Mouse (Mus musculus): ENCODE measurements around the gene Pde5a.

Pde5a gene

DNA sequence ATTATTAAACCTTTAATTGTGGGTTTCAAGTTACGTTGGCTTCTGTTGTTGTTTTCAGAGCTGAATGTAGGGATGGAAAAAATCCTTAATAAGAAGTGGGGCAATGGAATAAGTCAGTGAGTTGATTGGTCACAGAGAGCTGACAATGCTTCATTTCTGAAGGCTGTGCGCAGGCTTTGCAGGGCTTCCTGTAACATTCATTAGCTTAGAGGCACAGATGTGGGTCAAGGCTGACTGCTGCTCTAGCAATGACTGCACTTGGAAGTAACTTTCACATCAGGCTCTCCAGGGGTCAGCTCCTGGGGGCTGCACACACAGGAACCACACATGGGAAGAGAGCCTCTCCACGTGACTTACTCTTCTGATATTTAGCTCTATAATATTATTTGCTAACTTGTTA, 5.1 kb downstream of the Pde5a start:
- no peak for TF ChIP-seq GATA4 (IDR thresholded peaks at IDR 0.05; ENCODE audit: insufficient replicate concordance, low read length)

DNA sequence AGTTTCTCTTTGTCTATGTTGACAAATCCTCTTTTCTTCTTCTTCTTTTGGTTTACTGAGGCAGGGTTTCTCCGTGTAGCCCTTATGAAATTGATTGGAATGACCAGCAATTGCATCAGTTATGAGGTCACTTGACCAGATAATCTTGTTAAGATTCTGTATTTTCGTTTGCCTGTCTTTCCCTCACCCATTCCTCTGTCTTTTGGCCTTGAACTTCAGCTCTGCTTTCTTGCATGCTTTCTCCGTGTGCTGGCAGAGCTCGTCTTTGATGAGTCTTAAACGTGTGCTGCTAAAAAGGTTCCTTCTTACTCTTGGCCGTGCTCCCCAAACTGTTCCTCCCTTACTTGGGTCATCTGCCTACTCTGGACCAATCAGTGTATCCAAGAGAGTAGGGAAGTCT, 5.6 kb downstream of the Pde5a start:
- TF ChIP-seq GATA4 (IDR thresholded peaks at IDR 0.05; ENCODE audit: insufficient replicate concordance, low read length): no peak

DNA sequence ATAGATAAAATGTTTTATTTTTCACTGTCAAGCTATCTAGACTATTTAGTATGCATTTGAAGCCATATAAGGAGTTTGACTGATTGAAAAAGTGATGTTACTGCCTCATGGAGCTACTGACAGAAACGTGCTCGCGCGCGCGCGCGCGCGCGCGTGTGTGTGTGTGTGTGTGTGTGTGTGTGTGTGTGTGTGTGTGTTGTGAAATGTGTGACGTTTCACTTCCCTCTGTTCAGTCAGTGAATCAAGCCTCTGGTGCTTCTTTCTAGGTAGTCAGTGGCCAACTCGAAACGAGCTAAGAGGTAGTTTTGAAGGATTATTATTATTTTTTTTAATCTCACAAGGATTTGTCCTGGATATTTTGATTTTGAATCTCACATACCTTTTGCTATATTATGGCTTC, 10.7 kb downstream of the Pde5a start:
- TF ChIP-seq GATA4 (IDR thresholded peaks at IDR 0.05; ENCODE audit: insufficient replicate concordance, low read length): no peak

DNA sequence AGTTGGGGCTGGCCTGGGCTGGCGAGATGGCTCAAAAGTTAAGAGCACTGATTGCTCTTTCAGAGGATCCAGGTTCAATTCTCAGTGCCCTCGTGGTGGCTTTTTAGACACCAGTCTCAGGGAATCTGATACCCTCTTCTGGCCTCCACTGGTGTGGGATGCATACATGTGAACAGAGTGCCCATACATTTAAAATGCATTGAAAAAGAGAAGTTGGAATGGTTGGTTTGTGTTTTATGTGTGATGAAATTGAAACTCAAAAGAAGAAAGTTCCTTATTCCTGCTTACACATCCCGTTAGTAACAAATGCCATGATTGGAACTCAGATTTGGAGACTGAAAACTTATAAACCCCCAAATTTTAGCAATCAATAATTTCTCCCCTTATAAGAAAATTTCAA, 15.5 kb downstream of the Pde5a start:
- TF ChIP-seq GATA4 (IDR thresholded peaks at IDR 0.05; ENCODE audit: insufficient replicate concordance, low read length): no peak

DNA sequence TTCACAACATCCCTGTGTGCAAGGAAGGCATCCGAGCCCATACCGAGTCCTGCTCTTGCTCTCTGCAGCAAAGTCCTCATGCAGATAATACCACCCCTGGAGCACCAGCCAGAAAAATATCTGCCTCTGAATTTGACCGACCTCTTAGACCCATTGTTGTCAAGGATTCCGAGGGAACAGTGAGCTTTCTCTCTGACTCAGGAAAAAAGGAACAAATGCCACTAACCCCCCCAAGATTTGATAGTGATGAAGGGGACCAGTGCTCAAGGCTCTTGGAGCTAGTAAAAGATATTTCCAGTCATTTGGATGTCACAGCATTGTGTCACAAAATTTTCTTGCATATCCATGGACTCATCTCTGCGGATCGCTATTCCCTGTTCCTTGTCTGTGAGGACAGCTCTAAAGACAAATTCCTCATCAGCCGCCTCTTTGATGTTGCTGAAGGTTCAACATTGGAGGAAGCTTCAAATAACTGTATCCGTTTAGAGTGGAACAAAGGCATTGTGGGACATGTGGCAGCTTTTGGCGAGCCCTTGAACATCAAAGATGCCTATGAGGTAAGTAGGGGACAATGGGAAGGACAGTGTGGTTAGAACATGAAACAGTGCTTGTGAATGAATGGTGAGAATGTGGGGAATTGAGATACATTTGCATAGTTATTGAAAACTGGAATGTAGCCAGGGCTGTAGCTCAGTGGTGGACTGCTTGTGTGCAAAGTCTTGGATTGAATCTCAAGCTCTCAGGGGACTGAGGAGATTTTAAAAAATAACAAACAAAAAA, 19.4 kb downstream of the Pde5a start:
- no peak for TF ChIP-seq GATA4 (IDR thresholded peaks at IDR 0.05; ENCODE audit: insufficient replicate concordance, low read length)

DNA sequence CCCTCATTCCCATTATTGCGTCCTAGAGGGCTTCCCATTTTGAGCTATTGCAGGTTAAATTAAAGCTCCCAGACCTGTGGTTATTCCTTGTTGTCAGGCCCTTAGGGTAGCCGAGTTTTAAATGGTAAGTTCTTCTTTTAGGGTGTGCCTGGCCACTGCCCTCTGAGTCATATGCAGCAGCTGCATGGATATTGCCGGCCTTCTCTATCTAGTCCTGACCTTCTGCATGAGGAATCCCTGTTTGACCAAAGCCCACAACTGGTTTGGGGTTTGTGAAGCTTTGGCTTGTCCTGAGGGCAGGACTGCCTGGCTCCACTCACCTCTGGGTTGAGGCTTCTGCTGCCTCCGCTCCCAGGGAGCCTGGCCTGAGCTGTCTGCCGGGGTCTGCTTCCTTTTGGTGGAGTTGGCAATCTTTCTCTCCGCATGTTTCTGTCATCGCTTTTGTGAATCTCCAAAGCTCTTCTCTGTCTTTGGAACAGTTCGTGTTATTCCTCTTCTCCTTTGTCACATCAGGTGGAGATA, 34.6 kb downstream of the Pde5a start:
- no peak for TF ChIP-seq GATA4 (IDR thresholded peaks at IDR 0.05; ENCODE audit: insufficient replicate concordance, low read length)

DNA sequence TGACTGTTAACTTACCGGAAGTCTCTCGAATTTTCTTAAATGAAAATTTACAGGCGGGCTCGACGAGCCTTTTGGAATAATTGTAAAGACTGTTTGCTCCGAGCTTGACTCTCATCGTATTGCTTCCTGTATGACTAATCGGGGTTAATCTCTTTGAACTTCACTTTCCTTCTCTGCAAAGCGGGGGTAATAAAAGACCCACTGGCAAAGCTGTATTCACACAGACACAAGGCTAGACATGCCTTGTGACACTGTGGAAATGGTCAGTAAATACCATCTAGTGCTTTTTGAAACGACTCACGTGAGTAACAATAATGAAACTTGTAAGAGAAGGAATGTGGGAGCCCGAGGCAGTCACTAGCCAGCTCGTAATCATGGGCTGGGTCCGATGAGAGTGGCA, 35.0 kb downstream of the Pde5a start:
- TF ChIP-seq GATA4 (IDR thresholded peaks at IDR 0.05; ENCODE audit: insufficient replicate concordance, low read length): no peak

DNA sequence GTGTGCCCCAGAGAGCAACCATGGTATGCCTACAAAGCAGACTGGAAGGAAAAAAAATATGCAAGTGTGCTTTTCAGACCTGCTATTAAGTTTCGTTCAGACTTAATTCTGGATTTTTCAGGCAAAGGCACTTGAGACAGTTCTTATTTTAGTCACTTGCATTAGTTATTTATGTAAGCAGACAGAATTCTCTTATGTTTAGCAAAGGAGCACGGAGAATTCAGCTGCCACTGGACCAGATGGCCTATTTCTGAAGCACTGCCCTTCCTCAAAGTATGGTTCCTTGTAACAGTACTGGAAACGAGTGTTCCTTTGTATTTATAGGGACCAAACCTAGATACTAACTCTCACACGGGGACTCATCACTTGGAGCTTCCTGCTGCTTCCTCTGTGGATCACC, 38.2 kb downstream of the Pde5a start:
- no peak for TF ChIP-seq GATA4 (IDR thresholded peaks at IDR 0.05; ENCODE audit: insufficient replicate concordance, low read length)

DNA sequence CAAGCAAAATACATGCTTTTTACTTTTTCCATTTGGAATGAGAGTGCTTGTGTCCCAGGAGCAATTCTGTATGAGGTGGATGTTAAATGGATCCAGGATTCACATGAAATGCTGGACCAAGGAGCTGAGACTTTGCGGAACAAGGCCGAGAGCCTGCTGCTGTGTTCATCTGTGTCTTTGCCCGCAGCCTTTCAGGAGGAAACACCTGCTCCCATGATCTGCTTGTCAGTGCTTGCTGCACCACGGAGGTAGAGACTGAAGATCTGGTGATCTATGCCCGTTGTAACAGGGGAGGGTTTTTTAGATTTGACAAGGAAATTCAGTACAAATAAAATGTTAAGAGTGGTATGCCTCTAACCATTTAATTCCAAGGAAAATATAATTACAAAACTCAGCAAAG, 39.1 kb downstream of the Pde5a start:
- TF ChIP-seq GATA4 (IDR thresholded peaks at IDR 0.05; ENCODE audit: insufficient replicate concordance, low read length): no peak

DNA sequence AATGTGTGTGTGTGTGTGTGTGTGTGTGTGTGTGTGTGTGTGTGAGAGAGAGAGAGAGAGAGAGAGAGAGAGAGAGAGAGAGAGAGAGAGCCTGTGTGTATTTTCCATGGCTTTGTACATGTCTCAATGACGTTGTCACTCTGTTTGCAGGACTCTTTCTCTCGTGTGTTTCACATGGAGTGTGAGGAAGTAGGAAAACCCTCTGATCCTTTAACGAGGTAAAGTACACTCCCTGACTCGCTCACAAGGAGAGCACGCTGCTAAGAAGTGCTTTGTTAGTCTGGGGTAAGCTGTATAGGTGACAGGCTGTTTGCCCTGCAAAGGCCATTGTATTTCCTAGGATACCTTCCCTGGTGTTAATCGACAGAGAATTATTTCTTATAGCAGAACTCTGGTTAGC, 52.7 kb downstream of the Pde5a start:
- no peak for TF ChIP-seq GATA4 (IDR thresholded peaks at IDR 0.05; ENCODE audit: insufficient replicate concordance, low read length)

DNA sequence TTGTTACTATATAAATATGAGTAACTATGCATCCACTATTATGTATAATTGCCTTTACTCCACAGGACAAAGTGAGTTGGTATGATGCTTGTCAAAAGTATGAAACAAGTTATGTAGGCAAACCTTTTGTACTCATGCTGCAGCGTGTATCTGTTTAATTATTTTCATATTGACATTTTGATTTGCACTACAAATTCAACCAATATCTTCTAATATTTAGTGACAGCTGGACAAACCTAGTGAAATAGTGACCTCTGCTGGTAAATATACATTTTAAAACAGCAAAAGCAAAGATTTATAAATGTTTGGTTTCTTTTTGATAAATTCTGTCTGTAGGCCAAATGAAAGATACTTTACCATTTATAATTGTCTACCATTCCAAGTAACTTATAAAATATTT, 55.5 kb downstream of the Pde5a start:
- TF ChIP-seq GATA4 (IDR thresholded peaks at IDR 0.05; ENCODE audit: insufficient replicate concordance, low read length): no peak

DNA sequence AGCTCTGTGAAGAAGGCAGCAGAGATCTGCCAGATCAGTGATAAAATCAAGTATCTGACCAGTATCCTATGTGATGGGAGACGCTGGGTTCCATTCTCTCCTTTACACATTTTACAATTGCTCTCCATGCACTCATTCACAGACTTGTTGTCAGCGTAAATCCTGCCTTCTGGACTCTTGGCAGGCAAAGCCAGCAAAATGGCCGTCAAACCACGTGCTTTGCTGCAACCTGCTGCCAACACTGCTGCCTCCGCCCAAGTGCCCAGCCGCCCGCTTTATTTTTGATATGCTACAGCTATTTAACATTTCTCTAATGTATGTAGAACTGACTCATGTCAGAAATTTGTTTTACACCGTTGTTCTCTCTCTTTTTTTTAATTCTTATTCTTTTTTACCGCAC, 59.6 kb downstream of the Pde5a start:
- TF ChIP-seq GATA4 (IDR thresholded peaks at IDR 0.05; ENCODE audit: insufficient replicate concordance, low read length): no peak

DNA sequence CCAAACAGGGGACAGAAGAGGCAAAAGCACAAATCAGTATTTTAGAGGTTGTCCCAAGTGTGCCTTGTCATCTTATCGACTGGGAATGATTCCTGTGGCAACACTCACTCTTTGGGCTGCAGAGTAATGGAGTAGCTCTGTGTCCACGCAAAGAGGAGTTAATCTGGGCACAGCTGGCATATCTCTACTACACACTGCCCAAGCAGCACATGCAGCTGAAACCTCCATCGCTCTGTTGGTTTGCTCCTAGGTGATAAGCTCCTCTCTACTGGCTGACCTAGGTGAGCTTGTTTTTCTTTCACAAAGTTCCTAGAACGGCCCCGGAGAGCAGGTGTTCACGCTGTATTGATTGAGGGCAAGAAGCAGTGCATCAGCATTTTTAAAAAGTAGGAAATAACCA, 60.8 kb downstream of the Pde5a start:
- TF ChIP-seq GATA4 (IDR thresholded peaks at IDR 0.05; ENCODE audit: insufficient replicate concordance, low read length): no peak

DNA sequence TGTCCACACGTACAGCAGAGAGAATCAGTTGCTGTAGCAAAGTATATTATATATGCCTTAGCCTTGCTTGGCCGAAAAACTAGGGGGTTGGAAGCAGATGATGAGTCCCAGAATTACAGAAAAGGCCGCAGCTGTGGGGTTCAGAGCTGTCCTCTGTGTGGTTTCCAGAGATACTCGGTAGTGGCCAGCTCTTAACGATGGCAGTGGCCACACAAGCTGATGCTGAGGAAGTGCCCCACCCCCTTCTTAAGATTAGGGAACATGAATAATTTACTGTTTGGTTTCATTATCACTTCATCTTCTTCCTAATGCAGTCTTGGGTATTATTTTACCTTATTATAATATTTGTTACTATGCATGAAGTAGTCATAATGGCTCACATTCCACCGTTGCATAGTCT, 71.3 kb downstream of the Pde5a start:
- no peak for TF ChIP-seq GATA4 (IDR thresholded peaks at IDR 0.05; ENCODE audit: insufficient replicate concordance, low read length)

DNA sequence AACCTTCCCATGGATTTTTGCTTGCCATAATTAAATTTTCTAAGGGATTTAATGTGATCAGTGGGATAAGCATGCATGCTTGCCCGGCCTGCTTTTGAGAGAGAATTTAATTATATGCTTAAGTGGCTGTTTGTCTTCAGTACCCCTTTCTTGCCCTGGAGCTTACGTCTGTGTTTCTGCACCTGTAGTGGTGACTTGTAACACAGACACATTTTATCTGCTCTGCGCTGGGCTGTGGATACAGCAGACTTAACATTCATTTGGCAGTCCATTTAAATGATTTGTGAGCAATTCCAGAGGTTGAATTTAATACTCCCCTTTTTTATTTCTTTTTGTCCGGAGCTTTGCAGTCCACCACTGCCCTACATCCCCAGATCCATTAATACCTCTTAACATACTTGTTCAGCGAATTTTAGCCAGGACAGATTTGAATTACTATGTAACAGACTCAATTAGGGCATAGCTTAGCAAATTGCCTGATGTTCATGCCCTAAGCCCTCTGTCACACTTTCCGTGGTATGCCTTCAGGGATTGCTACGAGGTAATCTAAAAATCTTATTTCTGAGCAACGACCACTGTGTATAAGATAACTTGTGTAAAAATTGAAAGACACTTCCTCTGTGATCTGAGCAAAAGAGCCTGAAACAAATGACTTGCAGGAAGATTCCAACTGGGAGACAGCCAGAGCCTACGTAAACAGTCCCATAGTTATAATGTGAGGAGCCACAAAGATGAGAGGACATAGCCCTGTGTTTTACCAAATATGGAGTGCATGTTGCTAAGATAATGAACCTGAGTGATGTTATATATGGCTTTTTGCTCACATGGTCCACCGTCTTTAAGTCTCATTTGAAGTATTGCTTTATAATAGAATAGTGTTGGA, 72.0 kb downstream of the Pde5a start:
- TF ChIP-seq GATA4 (IDR thresholded peaks at IDR 0.05; ENCODE audit: insufficient replicate concordance, low read length): no peak

Measured in liver, adult (tissue).